In the genomic region with DNA sequence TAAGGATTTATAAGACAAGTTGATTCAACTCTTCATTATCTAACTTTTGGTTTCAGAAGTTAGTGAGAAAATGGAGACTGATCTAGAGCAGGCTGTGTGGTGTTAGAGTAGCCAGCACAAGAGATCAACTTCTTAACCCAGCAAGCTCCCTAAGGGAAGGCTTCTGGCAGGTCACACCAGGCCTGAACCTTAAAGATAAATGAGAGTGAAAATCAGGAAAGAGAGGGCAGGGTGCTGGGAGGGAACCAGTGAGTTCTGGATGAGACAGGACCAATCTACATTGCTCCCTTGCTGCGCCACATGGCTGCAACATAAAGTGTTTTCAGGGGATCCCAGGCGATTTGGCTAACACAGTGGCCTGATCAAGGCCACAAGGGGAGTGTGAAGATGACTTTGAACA, we compare ENCODE assay signal across 27 mouse cellular contexts. TPM values are rescaled to one million over a fixed set of nuclear protein-coding genes. Genes with fewer than 3 reads are reported as not detected.
"Had no signal": no experiment of that assay in that cellular context is flagged by ENCODE, and none has a peak within 500 bp of the region (broad histone marks: within the 10 kb centered on the region; RNA-seq: fewer than 3 reads in every experiment).

No protein-coding gene starts in this region.

- H3K4me3 ChIP-seq: embryonic facial prominence, embryonic 10.5 days; embryonic facial prominence, embryonic 12.5 days; embryonic facial prominence, embryonic 13.5 days; embryonic facial prominence, embryonic 15.5 days; erythroblast, embryonic 14.5 days; forebrain, embryonic 10.5 days; forebrain, embryonic 12.5 days; forebrain, embryonic 13.5 days; forebrain, embryonic 15.5 days; gastrocnemius, adult 2 months; heart, adult 2 months had no signal

- DNase-seq: cerebellum, adult 2 months; cerebellum, adult 8-10 months; cerebellum, adult 9-10 months; cerebellum, adult 9-11 months; cerebellum, postnatal 10 days; cerebellum, postnatal 14 days; cerebellum, postnatal 25 days; cerebellum, postnatal 36 days; embryo, embryonic 11 days; forebrain, postnatal 0 days; gastrocnemius, adult 2 months; gastrocnemius, postnatal 10 days; gastrocnemius, postnatal 14 days; gastrocnemius, postnatal 25 days; gastrocnemius, postnatal 36 days; heart, adult 2 months had no signal

- H3K4me1 ChIP-seq: embryonic facial prominence, embryonic 10.5 days; embryonic facial prominence, embryonic 12.5 days; embryonic facial prominence, embryonic 13.5 days; embryonic facial prominence, embryonic 15.5 days had no signal

- H3K36me3 ChIP-seq: embryonic facial prominence, embryonic 10.5 days; embryonic facial prominence, embryonic 12.5 days; embryonic facial prominence, embryonic 13.5 days; embryonic facial prominence, embryonic 15.5 days; forebrain, embryonic 10.5 days; forebrain, embryonic 12.5 days; forebrain, embryonic 15.5 days had no signal

- H3K27me3 ChIP-seq: embryonic facial prominence, embryonic 12.5 days; embryonic facial prominence, embryonic 13.5 days; embryonic facial prominence, embryonic 15.5 days; forebrain, embryonic 12.5 days; forebrain, embryonic 13.5 days; forebrain, embryonic 15.5 days had no signal

- H3K27ac ChIP-seq: embryonic facial prominence, embryonic 10.5 days; embryonic facial prominence, embryonic 12.5 days; embryonic facial prominence, embryonic 13.5 days; embryonic facial prominence, embryonic 15.5 days; forebrain, embryonic 10.5 days; forebrain, embryonic 12.5 days; forebrain, embryonic 13.5 days; forebrain, embryonic 15.5 days; gastrocnemius, adult 2 months; heart, adult 2 months had no signal

- ATAC-seq: forebrain, embryonic 13.5 days; forebrain, embryonic 14.5 days; forebrain, embryonic 15.5 days; forebrain, embryonic 16.5 days; forebrain, postnatal 0 days had no signal

- H3K9me3 ChIP-seq: embryonic facial prominence, embryonic 10.5 days; embryonic facial prominence, embryonic 12.5 days; embryonic facial prominence, embryonic 13.5 days; embryonic facial prominence, embryonic 15.5 days; forebrain, embryonic 10.5 days; forebrain, embryonic 12.5 days; forebrain, embryonic 13.5 days; forebrain, embryonic 15.5 days had no signal

RNA-seq across cellular contexts. Expression of a gene that starts 54.7 kb away (rescaled TPM):
- polyA plus RNA-seq: erythroblast, embryonic 14.5 days had no signal
